Mouse (Mus musculus) midbrain, embryonic 13.5 days (tissue): ENCODE data around the gene Baz2b. TPM values are rescaled to one million over a fixed set of nuclear protein-coding genes. Genes with fewer than 3 reads are reported as not detected.

ENCODE experiments used
- ATAC-seq: fragments of 200-750 bp; cut with Nextera tagmentation; 2 replicates; pipeline ENCODE4 v1.8.0; 2017; ENCODE audit warnings: mild to moderate bottlenecking, moderate TSS enrichment, moderate library complexity
- H3K27ac ChIP-seq: fragments of 300-500 bp; sonication (generic); 2 replicates; pipeline ENCODE4 v1.5.1; 2015; ENCODE audit warnings: inconsistent platforms, mild to moderate bottlenecking, moderate library complexity
- H3K27me3 ChIP-seq: fragments of 300-500 bp; sonication (generic); 2 replicates; pipeline ENCODE4 v1.6.1; 2015; ENCODE audit warnings: mild to moderate bottlenecking, inconsistent platforms
- H3K36me3 ChIP-seq: fragments of 300-500 bp; sonication (generic); 2 replicates; pipeline ENCODE4 v1.6.1; 2015; ENCODE audit warnings: mild to moderate bottlenecking, inconsistent platforms
- H3K4me1 ChIP-seq: fragments of 300-500 bp; sonication (generic); replicated peaks from 2 replicates; pipeline ENCODE4 v1.6.1; 2015; ENCODE audit warnings: inconsistent platforms
- H3K4me2 ChIP-seq: fragments of 300-500 bp; sonication (generic); replicated peaks from 2 replicates; pipeline ENCODE4 v1.6.1; 2015; ENCODE audit warnings: moderate library complexity, mild to moderate bottlenecking, inconsistent platforms
- H3K4me3 ChIP-seq: fragments of 300-500 bp; sonication (generic); replicated peaks from 2 replicates; pipeline ENCODE4 v1.5.1; 2015; ENCODE audit warnings: mild to moderate bottlenecking, inconsistent platforms
- H3K9ac ChIP-seq: fragments of 300-500 bp; sonication (generic); replicated peaks from 2 replicates; pipeline ENCODE4 v1.6.1; 2015; ENCODE audit warnings: mild to moderate bottlenecking, inconsistent platforms
- H3K9me3 ChIP-seq: fragments of 300-500 bp; sonication (generic); 2 replicates; pipeline ENCODE4 v1.6.1; 2016; ENCODE audit warnings: mild to moderate bottlenecking, inconsistent platforms
- WGBS: fragments of 180-500 bp; shearing (Covaris S2); methylation state at CpG from one replicate; pipeline ENCODE4 v1.1.7; 2015; 5-methylcytosine and 5-hydroxymethylcytosine counted together
- polyA plus RNA-seq: library from polyadenylated mRNA; unstranded; fragments of >200 nt; fragmentation: Nextera tagmentation; extraction: Ambion mirVana; gene quantifications from 2 replicates; pipeline ENCODE4 v1.2.1, GENCODE M21; 2015

The Baz2b gene
- polyA plus RNA-seq, 1 experiment from 2014 or later: 98.1 TPM

DNA sequence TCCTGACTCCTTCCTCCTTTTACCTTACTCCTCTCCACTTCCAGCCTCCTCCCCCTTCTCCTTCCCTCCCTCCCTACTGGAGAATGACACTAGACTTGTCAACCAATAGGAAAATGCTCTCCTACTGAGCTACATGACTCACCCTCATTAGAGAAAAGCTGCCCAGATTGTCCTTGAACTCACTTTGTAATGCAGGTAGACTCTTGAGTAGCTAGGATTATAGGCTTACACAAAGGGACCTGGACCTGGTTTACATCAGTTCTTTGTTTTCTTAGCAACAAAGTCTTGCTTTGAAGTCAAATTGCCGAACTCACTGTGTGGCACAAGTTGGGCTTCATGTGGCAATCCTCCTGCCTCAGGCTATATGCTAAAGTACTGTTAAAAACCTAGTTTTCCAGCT, 12.8 kb downstream of the Baz2b start:
- Histone ChIP-seq H3K9me3 (no peaks in the 10 kb centered on the region), H3K36me3 (no peaks in the 10 kb centered on the region), H3K4me1 (no peaks in the 10 kb centered on the region), H3K9ac (no peak overlapping the region), H3K27me3 (no peaks in the 10 kb centered on the region), H3K4me2 (no peak overlapping the region), H3K27ac (no peak overlapping the region), H3K4me3 (no peak overlapping the region)
- no peak for ATAC-seq
- WGBS: 40% methylated on average over 1 of the region's 1 CpGs

DNA sequence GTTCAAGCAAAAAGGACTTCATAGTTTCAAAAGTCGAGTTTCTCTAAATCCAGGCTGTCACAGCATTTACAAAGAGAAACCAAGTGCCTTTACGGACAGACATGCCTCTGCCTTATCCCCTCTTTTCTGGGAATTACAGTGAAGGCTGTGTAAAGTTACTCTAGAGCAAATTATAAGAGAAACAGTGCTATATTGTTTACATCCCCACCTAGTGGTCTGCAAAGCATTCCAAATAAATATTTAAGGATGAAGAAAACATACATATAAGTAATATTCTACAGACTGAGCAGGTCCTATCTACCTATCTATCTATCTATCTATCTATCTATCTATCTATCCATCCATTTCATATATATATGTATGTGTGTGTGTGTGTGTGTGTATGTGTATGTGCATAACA, 27.9 kb downstream of the Baz2b start:
- Histone ChIP-seq H3K9me3 (no peaks in the 10 kb centered on the region), H3K36me3 (no peaks in the 10 kb centered on the region), H3K4me2 (no peak overlapping the region), H3K27ac (no peak overlapping the region), H3K9ac (no peak overlapping the region), H3K4me3 (no peak overlapping the region), H3K4me1 (no peaks in the 10 kb centered on the region), H3K27me3 (no peaks in the 10 kb centered on the region)
- WGBS: 58% methylated on average over 2 of the region's 2 CpGs
- no peak for ATAC-seq

- no peaks in the 10 kb centered on the region for H3K9me3 ChIP-seq
Measured at GRCm38 (mm10) chr2:60177490-60177889, 32.1 kb downstream of the Baz2b start.

GRCm38 (mm10) chr2:60176087-60176486, 33.6 kb downstream of the Baz2b start:
- H3K4me2 ChIP-seq: no peak overlapping the region
- no peak for ATAC-seq
- 85% methylated on average over 5 of the region's 5 CpGs for WGBS
- no peaks in the 10 kb centered on the region for H3K36me3 ChIP-seq
- no peaks in the 10 kb centered on the region for H3K9me3 ChIP-seq
- H3K4me3 ChIP-seq: no peak overlapping the region
- H3K27ac ChIP-seq: no peak overlapping the region
- H3K9ac ChIP-seq: no peak overlapping the region
- H3K27me3 ChIP-seq: no peaks in the 10 kb centered on the region
- no peaks in the 10 kb centered on the region for H3K4me1 ChIP-seq

More at GRCm38 (mm10) chr2:60177490-60177889, 32.1 kb downstream of the Baz2b start:
- Histone ChIP-seq H3K4me1 (no peaks in the 10 kb centered on the region), H3K4me3 (no peak overlapping the region), H3K4me2 (no peak overlapping the region), H3K27me3 (no peaks in the 10 kb centered on the region), H3K27ac (no peak overlapping the region), H3K36me3 (no peaks in the 10 kb centered on the region), H3K9ac (no peak overlapping the region)
- ATAC-seq: no peak
- WGBS: 75% methylated on average over 3 of the region's 3 CpGs

GRCm38 (mm10) chr2:60175078-60175477, 34.6 kb downstream of the Baz2b start:
- Histone ChIP-seq H3K4me1 (no peaks in the 10 kb centered on the region), H3K4me3 (no peak overlapping the region), H3K27ac (no peak overlapping the region), H3K9me3 (no peaks in the 10 kb centered on the region), H3K27me3 (no peaks in the 10 kb centered on the region), H3K9ac (no peak overlapping the region), H3K4me2 (no peak overlapping the region), H3K36me3 (no peaks in the 10 kb centered on the region)
- no peak for ATAC-seq
- WGBS: 93% methylated on average over 2 of the region's 4 CpGs

DNA sequence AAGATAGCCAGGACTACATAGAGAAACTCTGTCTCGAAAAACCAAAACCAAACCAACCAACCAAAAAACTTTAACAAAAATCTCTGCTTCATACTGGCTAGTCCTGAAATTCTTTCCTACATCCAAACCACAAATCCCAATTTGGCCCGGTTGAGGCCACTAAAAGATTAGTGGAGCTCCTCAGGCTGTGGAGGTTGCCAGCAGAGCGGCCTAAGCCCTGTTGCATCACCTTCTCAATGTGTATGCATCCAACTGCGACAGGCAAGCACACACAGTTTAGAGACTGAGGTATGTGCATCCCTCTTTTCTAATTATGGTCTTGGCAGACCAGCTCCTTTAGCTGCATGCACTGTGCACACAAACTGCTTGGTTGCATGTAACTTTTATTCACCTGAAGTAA, 36.0 kb downstream of the Baz2b start:
- Histone ChIP-seq H3K27me3 (no peaks in the 10 kb centered on the region), H3K4me1 (no peaks in the 10 kb centered on the region), H3K9me3 (no peaks in the 10 kb centered on the region), H3K9ac (no peak overlapping the region), H3K27ac (no peak overlapping the region), H3K36me3 (no peaks in the 10 kb centered on the region), H3K4me3 (no peak overlapping the region), H3K4me2 (no peak overlapping the region)
- ATAC-seq: no peak
- 89% methylated on average over 4 of the region's 4 CpGs for WGBS

DNA sequence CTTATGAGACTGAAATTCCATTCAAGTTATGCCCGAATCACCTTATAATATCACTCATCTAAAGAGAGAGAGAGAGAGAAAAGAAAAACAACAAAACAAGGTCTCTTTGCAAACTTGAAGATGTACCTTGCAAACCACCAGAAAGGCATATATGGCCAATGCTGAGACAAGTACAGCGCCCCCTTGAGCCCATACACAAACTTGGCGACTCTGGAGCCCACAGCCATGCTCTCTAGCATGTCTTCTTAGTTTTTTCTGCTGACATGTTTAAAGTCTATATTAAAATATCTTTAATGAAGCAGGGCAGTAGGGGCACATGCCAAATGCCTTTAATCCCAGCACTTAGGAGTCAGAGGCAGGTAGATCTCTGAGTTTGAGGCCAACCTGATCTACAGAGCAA, 36.4 kb downstream of the Baz2b start:
- 72% methylated on average over 3 of the region's 3 CpGs for WGBS
- no peaks in the 10 kb centered on the region for H3K4me1 ChIP-seq

DNA sequence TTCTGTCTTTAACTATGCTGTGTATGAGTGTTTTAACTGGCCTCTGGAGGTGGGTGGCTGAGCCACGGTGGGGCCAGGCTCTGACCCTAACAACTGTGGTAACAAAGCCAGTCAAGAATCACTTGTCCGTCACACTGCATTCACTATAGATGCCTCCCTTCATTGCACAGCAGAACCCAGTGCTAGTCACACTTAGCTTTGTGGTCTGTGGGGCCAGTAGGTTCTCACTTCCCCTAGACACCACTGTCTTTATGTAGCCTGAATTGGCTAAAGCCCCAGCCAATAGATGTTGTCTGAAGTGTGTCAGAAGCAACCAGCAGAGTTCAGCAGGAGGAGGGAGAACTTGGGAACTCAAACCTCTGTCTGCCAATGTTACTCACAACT, 37.1 kb downstream of the Baz2b start:
- no peak for ATAC-seq
- Histone ChIP-seq H3K27me3 (no peaks in the 10 kb centered on the region), H3K27ac (no peak overlapping the region), H3K9ac (no peak overlapping the region), H3K9me3 (no peaks in the 10 kb centered on the region), H3K4me2 (no peak overlapping the region), H3K36me3 (no peaks in the 10 kb centered on the region), H3K4me3 (no peak overlapping the region), H3K4me1 (no peaks in the 10 kb centered on the region)
- 51% methylated on average over 2 of the region's 2 CpGs for WGBS

More for the DNA sequence above, 36.4 kb downstream of the Baz2b start:
- Histone ChIP-seq H3K4me3 (no peak overlapping the region), H3K36me3 (no peaks in the 10 kb centered on the region), H3K4me2 (no peak overlapping the region), H3K27ac (no peak overlapping the region), H3K9me3 (no peaks in the 10 kb centered on the region), H3K9ac (no peak overlapping the region), H3K27me3 (no peaks in the 10 kb centered on the region)
- ATAC-seq: no peak

GRCm38 (mm10) chr2:60171786-60172530, 37.7 kb downstream of the Baz2b start:
- Histone ChIP-seq H3K4me1 (no peaks in the 10 kb centered on the region), H3K27me3 (no peaks in the 10 kb centered on the region), H3K9ac (no peak overlapping the region), H3K36me3 (no peaks in the 10 kb centered on the region), H3K9me3 (no peaks in the 10 kb centered on the region), H3K27ac (no peak overlapping the region), H3K4me3 (no peak overlapping the region), H3K4me2 (no peak overlapping the region)
- ATAC-seq: no peak
- WGBS: 72% methylated on average over 7 of the region's 7 CpGs

- Histone ChIP-seq H3K4me3 (no peak overlapping the region), H3K4me1 (no peaks in the 10 kb centered on the region), H3K27me3 (no peaks in the 10 kb centered on the region), H3K9ac (no peak overlapping the region), H3K4me2 (no peak overlapping the region), H3K36me3 (no peaks in the 10 kb centered on the region), H3K27ac (no peak overlapping the region), H3K9me3 (no peaks in the 10 kb centered on the region)
- ATAC-seq: no peak
- WGBS: 94% methylated on average over 4 of the region's 4 CpGs
Measured at GRCm38 (mm10) chr2:60166878-60167277, 42.8 kb downstream of the Baz2b start.

DNA sequence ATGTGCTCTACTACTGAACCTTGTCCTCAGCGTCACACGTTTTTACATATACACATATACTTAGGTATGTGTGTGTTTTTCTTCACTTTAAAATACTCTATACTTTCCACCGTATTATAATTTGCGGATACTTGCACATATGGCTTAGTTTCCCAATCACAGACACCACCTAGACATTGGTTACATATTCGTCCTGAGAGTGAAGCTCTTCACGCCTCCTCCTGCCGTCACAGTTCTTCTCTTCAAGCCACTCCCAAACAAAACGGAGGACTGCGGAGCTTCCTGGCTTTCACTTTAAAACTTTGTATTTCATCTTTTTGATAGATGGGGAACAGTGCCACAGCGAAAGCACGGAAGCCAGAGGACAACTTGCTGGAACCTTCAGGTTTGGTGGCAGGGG, 44.0 kb downstream of the Baz2b start:
- H3K9ac ChIP-seq: no peak overlapping the region
- whole genome bisulfite sequencing: 93% methylated on average over 11 of the region's 11 CpGs
- H3K36me3 ChIP-seq: no peaks in the 10 kb centered on the region
- H3K4me2 ChIP-seq: no peak overlapping the region
- no peaks in the 10 kb centered on the region for H3K27me3 ChIP-seq
- no peak overlapping the region for H3K4me3 ChIP-seq
- H3K4me1 ChIP-seq: no peaks in the 10 kb centered on the region
- no peak overlapping the region for H3K27ac ChIP-seq
- no peaks in the 10 kb centered on the region for H3K9me3 ChIP-seq
- ATAC-seq: no peak

DNA sequence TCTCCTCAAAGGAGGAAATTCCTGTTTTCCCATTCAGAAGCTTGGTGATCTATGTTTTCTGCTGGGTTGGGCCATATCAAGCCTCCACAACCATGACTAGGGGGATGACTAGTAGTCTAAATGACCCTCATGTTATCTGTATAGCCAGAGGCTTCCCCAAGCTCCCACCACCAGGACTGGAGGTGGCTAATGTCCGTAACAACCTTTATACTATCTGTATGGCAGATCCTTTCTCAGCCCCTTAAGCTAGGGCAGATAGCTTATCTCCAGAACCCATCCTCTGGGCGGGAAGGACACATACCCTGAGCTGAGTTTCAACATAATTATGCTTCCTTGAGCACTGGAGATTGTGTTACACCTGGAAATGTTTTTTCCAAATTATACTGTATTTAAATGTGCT, 45.9 kb downstream of the Baz2b start:
- H3K4me3 ChIP-seq: no peak overlapping the region
- no peaks in the 10 kb centered on the region for H3K9me3 ChIP-seq
- H3K9ac ChIP-seq: no peak overlapping the region
- no peak overlapping the region for H3K27ac ChIP-seq
- no peak for ATAC-seq
- no peak overlapping the region for H3K4me2 ChIP-seq
- 88% methylated on average over 2 of the region's 2 CpGs for WGBS
- no peaks in the 10 kb centered on the region for H3K27me3 ChIP-seq
- H3K36me3 ChIP-seq: no peaks in the 10 kb centered on the region
- no peaks in the 10 kb centered on the region for H3K4me1 ChIP-seq

- Histone ChIP-seq H3K27me3 (no peaks in the 10 kb centered on the region), H3K4me2 (no peak overlapping the region), H3K27ac (no peak overlapping the region), H3K36me3 (no peaks in the 10 kb centered on the region), H3K9ac (no peak overlapping the region), H3K9me3 (no peaks in the 10 kb centered on the region), H3K4me1 (no peaks in the 10 kb centered on the region), H3K4me3 (no peak overlapping the region)
- no peak for ATAC-seq
- 78% methylated on average over 2 of the region's 2 CpGs for WGBS
Measured at GRCm38 (mm10) chr2:60152481-60152880, 57.2 kb downstream of the Baz2b start.
